Mouse (Mus musculus): Measurements from ENCODE around the gene Mfsd10.

- TF ChIP-seq MAX (IDR thresholded peaks at IDR 0.05; ENCODE audit: low read length) (no peak), ZC3H11A (IDR thresholded peaks at IDR 0.05; ENCODE audit: low read depth, low read length) (peak; percentile 23; the same call in 1 of the 2 replicates), CTCF (IDR thresholded peaks at IDR 0.05 in 2 of 3, conservative IDR thresholded peaks at IDR 0.05 in 1 of 3; ENCODE audit: control insufficient read depth in 1 of 3, insufficient read depth in 1 of 3, low read depth in 2 of 3, low read length in 3 of 3, poor library complexity in 1 of 3, severe bottlenecking in 1 of 3) (peak; percentile 23 to 71 (median 29); a peak in 5 of 6 replicates), MXI1 (IDR thresholded peaks at IDR 0.05; ENCODE audit: low read depth, low read length) (no peak), MAZ (IDR thresholded peaks at IDR 0.05; ENCODE audit: low read depth, low read length) (no peak), EP300 (IDR thresholded peaks at IDR 0.05; ENCODE audit: low read depth in 1 of 2, low read length in 2 of 2) (no peak), HCFC1 (IDR thresholded peaks at IDR 0.05; ENCODE audit: low read depth, low read length) (no peak), ETS1 (IDR thresholded peaks at IDR 0.05; ENCODE audit: low read depth, low read length) (no peak), USF1 (IDR thresholded peaks at IDR 0.05; ENCODE audit: low read depth, low read length) (no peak), POLR2AphosphoS5 (IDR thresholded peaks at IDR 0.05; ENCODE audit: borderline replicate concordance, low read depth, low read length) (no peak), POLR2A (IDR thresholded peaks at IDR 0.05; ENCODE audit: control insufficient read depth in 1 of 2, insufficient read depth in 1 of 2, low read depth in 1 of 2, low read length in 2 of 2, poor library complexity in 1 of 2) (no peak), TAL1 (IDR thresholded peaks at IDR 0.05; ENCODE audit: low read length) (no peak), BHLHE40 (IDR thresholded peaks at IDR 0.05; ENCODE audit: borderline replicate concordance, low read depth, low read length) (no peak)
These were observed 33.3 kb upstream of the Mfsd10 start for GRCm38 (mm10) chr5:34670280-34670679.
